Mouse (Mus musculus): Measurements from ENCODE around the gene Zfp729b. TPM values are rescaled to one million over a fixed set of nuclear protein-coding genes. Genes with fewer than 3 reads are reported as not detected.

The Zfp729b gene
- polyA plus RNA-seq (2015; fragmentation: Illumina TruSeq; extraction: RNeasy Lipid Tissue Mini Kit (QIAGEN cat#74804); ENCODE audit: insufficient read depth, low replicate concordance): 21.6 TPM

DNA sequence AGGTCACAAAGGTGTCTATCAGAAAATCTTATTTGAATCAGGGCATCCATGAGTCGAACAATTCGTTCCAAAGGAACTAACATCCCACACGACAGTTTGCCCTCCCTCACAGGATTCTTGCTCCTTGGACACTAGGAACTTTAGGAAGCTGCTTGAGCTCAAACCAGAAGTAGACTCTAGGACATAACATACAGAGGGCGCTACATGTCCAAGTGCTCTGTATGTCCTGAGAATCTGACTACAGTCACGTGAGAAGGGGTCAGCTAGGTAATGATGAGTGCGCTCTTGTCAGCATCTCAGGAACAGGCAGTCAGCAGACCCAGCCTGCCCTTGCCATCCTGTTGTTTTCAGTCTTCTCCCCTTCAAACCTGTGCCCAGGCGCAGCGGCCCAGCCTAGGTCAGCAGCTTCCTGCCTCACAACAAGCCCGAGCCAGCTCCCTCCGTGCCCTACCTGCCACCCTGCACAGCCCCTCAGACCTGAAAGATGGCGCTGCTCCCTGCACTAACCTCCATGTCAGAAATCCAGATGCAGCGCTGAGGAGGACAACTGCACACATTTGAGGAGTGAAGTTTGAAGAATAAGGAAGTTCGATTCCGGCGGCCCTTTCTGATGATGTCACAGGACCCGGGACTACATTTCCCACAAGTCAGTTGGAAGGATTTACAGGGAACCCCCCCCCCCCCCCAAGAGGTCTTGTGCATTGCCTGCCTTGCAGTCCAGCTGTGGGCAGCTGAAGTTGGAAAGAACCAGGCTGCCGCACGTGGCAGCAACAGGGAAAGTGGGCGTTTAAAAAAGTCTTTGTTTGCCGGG lies at the start of gene Zfp729b:
Zfp729b (minus strand) TSS at position 642 of the 811 bp plus-strand sequence.

DNA sequence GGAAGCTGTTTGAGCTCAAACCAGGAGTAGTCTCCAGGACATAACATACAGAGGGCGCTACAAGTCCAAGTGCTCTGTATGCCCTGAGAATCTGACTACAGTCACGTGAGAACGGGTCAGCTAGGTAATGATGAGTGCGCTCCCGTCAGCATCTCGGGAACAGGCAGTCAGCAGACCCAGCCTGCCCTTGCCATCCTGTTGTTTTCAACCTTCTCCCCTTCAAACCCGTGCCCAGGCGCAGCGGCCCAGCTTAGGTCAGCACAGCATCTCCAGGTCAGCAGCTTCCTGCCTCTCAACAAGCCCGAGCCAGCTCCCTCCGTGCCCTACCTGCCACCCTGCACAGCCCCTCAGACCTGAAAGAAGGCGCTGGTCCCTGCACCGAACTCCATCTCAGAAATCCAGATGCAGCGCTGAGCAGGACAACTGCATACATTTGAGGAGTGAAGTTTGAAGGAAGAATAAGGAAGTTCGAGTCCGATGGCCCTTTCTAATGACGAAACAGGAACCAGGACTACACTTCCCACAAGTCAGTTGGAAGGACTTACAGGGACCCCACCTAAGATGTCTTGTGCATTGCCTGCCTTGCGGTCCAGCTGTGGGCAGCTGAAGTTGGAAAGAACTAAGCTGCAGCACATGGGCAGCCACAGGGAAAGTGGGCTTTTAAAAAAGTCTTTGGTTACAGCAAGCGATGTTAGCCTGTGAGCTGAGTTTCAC lies 27.9 kb upstream of the Zfp729b start, which contains the start of the genes Gm49345 and Zfp729a:
Gm49345 (minus strand) TSS at position 476 of the 714 bp plus-strand sequence.
Zfp729a (minus strand) TSS at position 498 of the 714 bp plus-strand sequence.

DNA sequence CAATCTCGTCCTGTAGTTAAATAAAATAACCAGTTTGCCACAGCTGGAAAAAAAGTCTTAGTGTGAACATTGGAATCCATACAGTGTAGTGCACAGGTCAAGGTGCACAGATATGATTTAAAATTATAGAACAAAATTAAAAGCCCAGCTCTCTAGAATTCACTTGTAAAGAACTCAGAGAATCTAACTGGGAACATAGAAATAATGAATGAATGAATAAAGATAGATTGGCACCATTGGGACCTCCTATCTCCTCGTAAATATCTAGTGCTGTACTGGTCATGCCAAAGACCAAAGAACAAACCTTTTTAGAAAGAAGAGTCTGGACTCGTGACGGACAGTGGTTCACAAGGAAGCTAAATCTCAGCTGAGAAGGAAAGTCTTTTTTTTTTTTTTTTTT lies 55.8 kb downstream of the Zfp729b start, which contains the start of gene Zfp748:
Zfp748 (minus strand) TSS at position 101 of the 400 bp plus-strand sequence.

Other genes starting within 250 kb of the Zfp729b start
- 3.4 TPM for gene Gm28044, start 249.2 kb downstream of the Zfp729b start, polyA plus RNA-seq (2015; fragmentation: Illumina TruSeq; extraction: RNeasy Lipid Tissue Mini Kit (QIAGEN cat#74804); ENCODE audit: insufficient read depth, low replicate concordance)
- 14.9 TPM for gene Zfp953, start 249.1 kb downstream of the Zfp729b start, polyA plus RNA-seq (2015; fragmentation: Illumina TruSeq; extraction: RNeasy Lipid Tissue Mini Kit (QIAGEN cat#74804); ENCODE audit: insufficient read depth, low replicate concordance)
- 2.8 TPM for gene Gm28041, start 234.0 kb downstream of the Zfp729b start, polyA plus RNA-seq (2015; fragmentation: Illumina TruSeq; extraction: RNeasy Lipid Tissue Mini Kit (QIAGEN cat#74804); ENCODE audit: insufficient read depth, low replicate concordance)
- gene Zfp456, start 233.9 kb downstream of the Zfp729b start, polyA plus RNA-seq (2015; fragmentation: Illumina TruSeq; extraction: RNeasy Lipid Tissue Mini Kit (QIAGEN cat#74804); ENCODE audit: insufficient read depth, low replicate concordance): 12.7 TPM
- 37.0 TPM for gene Zfp429, start 209.9 kb downstream of the Zfp729b start, polyA plus RNA-seq (2015; fragmentation: Illumina TruSeq; extraction: RNeasy Lipid Tissue Mini Kit (QIAGEN cat#74804); ENCODE audit: insufficient read depth, low replicate concordance)
- gene Zfp459, start 188.3 kb downstream of the Zfp729b start, polyA plus RNA-seq (2015; fragmentation: Illumina TruSeq; extraction: RNeasy Lipid Tissue Mini Kit (QIAGEN cat#74804); ENCODE audit: insufficient read depth, low replicate concordance): 5.2 TPM
- 22.7 TPM for gene Zfp874a, start 158.1 kb downstream of the Zfp729b start, polyA plus RNA-seq (2015; fragmentation: Illumina TruSeq; extraction: RNeasy Lipid Tissue Mini Kit (QIAGEN cat#74804); ENCODE audit: insufficient read depth, low replicate concordance)
- 32.3 TPM for gene Zfp874b, start 125.4 kb downstream of the Zfp729b start, polyA plus RNA-seq (2015; fragmentation: Illumina TruSeq; extraction: RNeasy Lipid Tissue Mini Kit (QIAGEN cat#74804); ENCODE audit: insufficient read depth, low replicate concordance)
- 21.0 TPM for gene Zfp58, start 109.2 kb downstream of the Zfp729b start, polyA plus RNA-seq (2015; fragmentation: Illumina TruSeq; extraction: RNeasy Lipid Tissue Mini Kit (QIAGEN cat#74804); ENCODE audit: insufficient read depth, low replicate concordance)
- 0.33 TPM for gene Gm26965, start 83.6 kb downstream of the Zfp729b start, polyA plus RNA-seq (2015; fragmentation: Illumina TruSeq; extraction: RNeasy Lipid Tissue Mini Kit (QIAGEN cat#74804); ENCODE audit: insufficient read depth, low replicate concordance)
- 32.9 TPM for gene Zfp87, start 83.5 kb downstream of the Zfp729b start, polyA plus RNA-seq (2015; fragmentation: Illumina TruSeq; extraction: RNeasy Lipid Tissue Mini Kit (QIAGEN cat#74804); ENCODE audit: insufficient read depth, low replicate concordance)
- 17.4 TPM for gene Zfp748, start 55.9 kb downstream of the Zfp729b start, polyA plus RNA-seq (2015; fragmentation: Illumina TruSeq; extraction: RNeasy Lipid Tissue Mini Kit (QIAGEN cat#74804); ENCODE audit: insufficient read depth, low replicate concordance)
- not detected for gene Gm49345, start 28.1 kb upstream of the Zfp729b start, polyA plus RNA-seq (2015; fragmentation: Illumina TruSeq; extraction: RNeasy Lipid Tissue Mini Kit (QIAGEN cat#74804); ENCODE audit: insufficient read depth, low replicate concordance)
- 19.4 TPM for gene Zfp729a, start 28.1 kb upstream of the Zfp729b start, polyA plus RNA-seq (2015; fragmentation: Illumina TruSeq; extraction: RNeasy Lipid Tissue Mini Kit (QIAGEN cat#74804); ENCODE audit: insufficient read depth, low replicate concordance)
- 21.3 TPM for gene Zfp738, start 77.4 kb upstream of the Zfp729b start, polyA plus RNA-seq (2015; fragmentation: Illumina TruSeq; extraction: RNeasy Lipid Tissue Mini Kit (QIAGEN cat#74804); ENCODE audit: insufficient read depth, low replicate concordance)
- 22.6 TPM for gene Zfp65, start 119.5 kb upstream of the Zfp729b start, polyA plus RNA-seq (2015; fragmentation: Illumina TruSeq; extraction: RNeasy Lipid Tissue Mini Kit (QIAGEN cat#74804); ENCODE audit: insufficient read depth, low replicate concordance)
- gene Zfp85, start 145.5 kb upstream of the Zfp729b start, polyA plus RNA-seq (2015; fragmentation: Illumina TruSeq; extraction: RNeasy Lipid Tissue Mini Kit (QIAGEN cat#74804); ENCODE audit: insufficient read depth, low replicate concordance): 14.7 TPM
- gene Zfp493, start 170.0 kb upstream of the Zfp729b start, polyA plus RNA-seq (2015; fragmentation: Illumina TruSeq; extraction: RNeasy Lipid Tissue Mini Kit (QIAGEN cat#74804); ENCODE audit: insufficient read depth, low replicate concordance): 5.3 TPM
- gene Zfp273, start 204.0 kb upstream of the Zfp729b start, polyA plus RNA-seq (2015; fragmentation: Illumina TruSeq; extraction: RNeasy Lipid Tissue Mini Kit (QIAGEN cat#74804); ENCODE audit: insufficient read depth, low replicate concordance): 13.7 TPM
- 5.2 TPM for gene Gm10037, start 221.4 kb upstream of the Zfp729b start, polyA plus RNA-seq (2015; fragmentation: Illumina TruSeq; extraction: RNeasy Lipid Tissue Mini Kit (QIAGEN cat#74804); ENCODE audit: insufficient read depth, low replicate concordance)